Mouse (Mus musculus): Measurements from ENCODE around the gene Hepacam.

Hepacam gene

GRCm38 (mm10) chr9:37434932-37435331 is 67.8 kb downstream of the Hepacam start:
- no peak for DNase-seq

DNA sequence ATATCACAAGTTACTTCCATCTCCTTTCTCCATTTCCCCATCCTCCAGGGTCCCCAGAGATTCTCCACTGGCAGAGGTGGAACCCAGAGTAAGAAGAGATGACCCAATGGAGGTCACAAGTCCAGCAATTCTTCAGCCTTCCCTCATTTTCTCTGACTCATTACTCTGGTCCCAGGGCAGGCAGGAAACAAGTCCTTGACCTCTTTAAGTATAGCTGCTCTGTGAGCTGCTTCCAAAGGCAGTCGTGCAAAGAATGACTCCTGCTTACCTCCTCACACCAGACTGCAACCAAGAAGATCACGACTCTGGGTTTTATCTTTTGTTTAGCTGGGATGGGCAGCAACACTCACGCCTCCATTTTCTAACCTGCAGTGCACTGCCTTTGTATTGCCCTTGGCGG is 68.5 kb downstream of the Hepacam start:
- no peak for DNase-seq
